Mouse (Mus musculus): ENCODE measurements at regions not wholly inside any gene's neighbourhood (a gene's known extent, or its start where the extent isn't known, plus 50 kb on each side); places are given as distances from the start of the nearest gene placed in this dataset.
A peak's percentile ranks its signal among the peaks of the same experiment; 100 is the strongest.

GRCm38 (mm10) chr11:82668026-82668425 lies 96.1 kb downstream of the Cct6b start:
- DNase-seq (ENCODE audit: low spot score), result no peak

- no peak for DNase-seq (ENCODE audit: low spot score)
Observed at GRCm38 (mm10) chr11:82664076-82664475, 100.0 kb downstream of the Cct6b start.

DNA sequence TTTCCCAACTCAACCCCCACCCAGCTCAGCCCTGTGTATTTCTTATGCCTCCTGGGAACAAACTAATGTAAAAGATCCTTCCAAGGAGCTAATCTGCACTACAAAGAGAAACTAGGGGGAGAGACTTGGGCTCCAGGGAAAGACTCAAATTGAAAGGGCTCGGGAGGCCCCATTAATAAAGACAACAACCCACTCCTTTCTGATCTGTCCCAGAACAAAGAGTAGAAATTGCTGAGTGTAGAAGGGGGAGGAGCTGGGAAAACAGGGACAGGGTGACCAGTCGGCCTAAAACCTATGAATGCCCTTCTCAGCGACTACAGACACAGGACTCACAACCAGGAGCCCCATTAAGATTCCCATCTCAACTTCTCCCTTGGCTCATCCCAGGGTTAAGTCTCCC lies 102.0 kb downstream of the Cct6b start:
- no peak for DNase-seq (ENCODE audit: low spot score)

GRCm38 (mm10) chr11:82651751-82652150 lies 112.4 kb downstream of the Cct6b start:
- DNase-seq (ENCODE audit: low spot score), result peak; percentile 23

- DNase-seq (ENCODE audit: low spot score), result no peak
Observed at GRCm38 (mm10) chr11:82638513-82638912, 125.6 kb downstream of the Cct6b start.

GRCm38 (mm10) chr11:82632191-82632590 lies 131.9 kb downstream of the Cct6b start:
- no peak for DNase-seq (ENCODE audit: low spot score)

GRCm38 (mm10) chr11:82631387-82631786 lies 132.7 kb downstream of the Cct6b start:
- DNase-seq (ENCODE audit: low spot score), result no peak

DNA sequence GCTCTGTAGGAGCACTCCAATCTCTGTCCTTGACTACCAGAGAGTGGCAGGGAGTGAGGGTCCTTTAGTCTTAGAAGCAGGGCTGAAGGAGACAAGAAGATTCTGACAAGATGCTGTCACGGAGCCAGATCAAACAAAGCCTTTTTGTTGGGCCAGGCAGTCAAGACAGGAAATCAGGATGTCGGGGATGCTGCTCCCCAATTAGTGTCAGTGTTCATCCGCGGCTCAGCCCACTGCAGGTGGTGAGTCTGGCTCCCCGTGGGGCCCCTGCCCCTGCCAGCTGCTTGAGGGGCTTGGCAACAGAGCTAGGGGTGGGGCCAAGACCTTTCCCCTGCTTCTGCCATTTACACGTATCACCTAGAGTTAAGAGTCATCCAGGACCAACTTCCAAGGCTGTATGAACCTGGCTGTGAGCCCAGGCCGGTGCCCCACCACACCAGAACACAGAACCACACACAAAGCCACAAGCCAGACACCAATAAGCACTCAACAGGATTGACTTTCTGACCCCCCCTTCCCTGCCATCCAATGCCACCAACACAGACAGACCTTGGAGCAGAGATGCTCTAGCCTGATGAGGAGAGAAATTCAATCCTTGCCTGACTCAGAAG lies 137.5 kb downstream of the Cct6b start:
- DNase-seq (ENCODE audit: low spot score), result no peak

DNA sequence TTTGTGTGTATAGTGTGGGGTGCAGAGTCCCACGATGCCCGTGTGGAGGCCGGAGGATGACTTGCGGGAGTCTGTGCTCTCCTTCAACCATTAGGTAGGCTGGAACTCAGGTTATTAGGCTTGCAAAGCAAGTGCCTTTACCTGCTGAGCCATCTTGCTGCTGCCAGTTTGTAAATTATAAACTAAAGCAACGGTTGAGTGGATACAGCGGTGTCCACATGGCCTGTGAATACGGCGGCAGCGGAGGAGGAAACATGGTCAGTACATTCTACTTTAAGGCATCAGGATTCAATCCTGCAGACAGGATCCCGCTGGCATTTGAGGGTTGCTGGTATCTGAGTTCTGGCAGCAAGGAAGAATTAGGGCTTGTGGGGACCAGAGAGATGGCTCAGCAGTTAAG lies 143.1 kb downstream of the Cct6b start:
- no peak for DNase-seq (ENCODE audit: low spot score)

GRCm38 (mm10) chr11:82619418-82619817 lies 144.7 kb downstream of the Cct6b start:
- DNase-seq (ENCODE audit: low spot score), result no peak

GRCm38 (mm10) chr11:82618457-82618856 lies 145.7 kb downstream of the Cct6b start:
- peak; percentile 30 for DNase-seq (ENCODE audit: low spot score)

GRCm38 (mm10) chr11:82616856-82617255 lies 147.3 kb downstream of the Cct6b start:
- no peak for DNase-seq (ENCODE audit: low spot score)

GRCm38 (mm10) chr11:82614356-82614755 lies 149.8 kb downstream of the Cct6b start:
- no peak for DNase-seq (ENCODE audit: low spot score)

- peak; percentile 76 for DNase-seq (ENCODE audit: low spot score)
Observed at GRCm38 (mm10) chr11:82613503-82613902, 150.6 kb downstream of the Cct6b start.

GRCm38 (mm10) chr11:82612026-82612425 lies 152.1 kb downstream of the Cct6b start:
- peak; percentile 18 for DNase-seq (ENCODE audit: low spot score)

GRCm38 (mm10) chr11:82608963-82609362 lies 155.2 kb downstream of the Cct6b start:
- no peak for DNase-seq (ENCODE audit: low spot score)

GRCm38 (mm10) chr11:82607661-82608060 lies 156.5 kb downstream of the Cct6b start:
- no peak for DNase-seq (ENCODE audit: low spot score)

- peak; percentile 14 for DNase-seq (ENCODE audit: low spot score)
Observed at GRCm38 (mm10) chr11:82604251-82604835, 159.8 kb downstream of the Cct6b start.

DNA sequence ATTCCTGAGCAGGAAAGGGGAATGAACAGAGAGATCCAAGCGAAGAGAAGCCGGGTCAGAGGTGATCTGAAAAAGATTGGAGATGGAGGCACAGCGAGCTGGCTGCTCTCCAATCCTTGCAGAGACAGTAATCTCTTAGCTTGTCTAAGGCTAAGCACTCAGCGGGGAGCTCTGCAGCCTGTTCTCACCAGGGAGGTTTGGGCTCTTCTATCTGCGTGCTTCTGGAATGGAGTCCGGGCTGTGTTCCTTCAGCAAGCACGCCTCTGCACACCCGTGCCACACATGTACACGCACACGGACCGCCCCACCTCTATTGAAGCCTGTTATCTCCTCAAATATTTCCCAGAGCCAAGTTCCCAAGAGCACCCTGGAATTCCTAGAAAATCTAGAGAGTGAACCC lies 161.3 kb downstream of the Cct6b start:
- DNase-seq (ENCODE audit: low spot score), result peak; percentile 21

GRCm38 (mm10) chr11:82602250-82602649 lies 161.9 kb downstream of the Cct6b start:
- DNase-seq (ENCODE audit: low spot score), result no peak

- no peak for DNase-seq (ENCODE audit: low spot score)
Observed at GRCm38 (mm10) chr11:82600151-82600550, 164.0 kb downstream of the Cct6b start.

DNA sequence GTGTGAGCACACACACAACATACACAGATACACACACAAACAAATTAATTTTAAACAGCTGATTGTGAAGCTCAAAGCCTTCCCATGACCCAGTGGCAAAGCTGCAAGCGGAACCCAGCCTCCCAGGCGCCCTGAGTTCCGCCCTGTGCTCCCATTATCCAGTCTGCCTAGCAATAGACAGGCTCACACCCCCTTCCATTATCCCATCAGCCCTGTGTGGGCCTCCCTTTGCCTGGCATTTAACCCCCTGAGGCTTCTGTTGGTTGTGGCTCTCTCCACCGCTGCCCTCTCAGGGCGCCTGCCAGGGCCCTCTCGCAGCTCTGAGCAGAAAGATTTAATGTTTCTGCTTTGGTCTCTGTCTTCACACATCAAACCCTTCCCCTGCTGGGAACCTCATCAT lies 166.4 kb downstream of the Cct6b start:
- DNase-seq (ENCODE audit: low spot score), result no peak

- peak; percentile 56 for DNase-seq (ENCODE audit: low spot score)
Observed at GRCm38 (mm10) chr11:82596801-82597200, 167.3 kb downstream of the Cct6b start.

DNA sequence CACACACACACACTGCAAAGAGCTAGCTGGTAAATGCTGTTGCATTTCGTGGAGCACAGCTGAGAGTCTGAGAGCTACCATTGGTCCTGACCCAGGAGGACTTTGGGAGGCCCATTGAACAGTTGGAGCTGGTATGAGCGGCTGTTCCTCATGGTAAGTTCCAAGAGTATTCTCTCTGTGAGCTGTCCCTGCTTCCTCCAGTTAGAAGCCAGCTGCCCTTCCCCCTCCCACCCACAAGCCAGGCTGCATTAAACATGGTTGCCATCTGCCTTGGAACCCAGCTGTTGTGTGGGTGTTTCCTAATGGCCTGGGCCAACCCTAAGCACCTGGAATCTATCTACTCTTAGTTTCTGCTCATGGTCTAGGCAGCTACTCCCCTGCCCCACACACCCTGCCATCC lies 174.4 kb downstream of the Cct6b start:
- no peak for DNase-seq (ENCODE audit: low spot score)
